Mouse (Mus musculus): ENCODE measurements around the gene Unc119b.
A peak's percentile ranks its signal among the peaks of the same experiment; 100 is the strongest.
"Not testable (repeated sequence)": the region's sequence is repeated elsewhere in the genome, so short reads cannot be mapped to it uniquely, and the experiment has no call there.

Gene Unc119b

GRCm38 (mm10) chr5:115133358-115134066 lies 1.3 kb downstream of the Unc119b start:
- no peak for DNase-seq (ENCODE audit: low spot score)

GRCm38 (mm10) chr5:115132465-115132864 lies 2.3 kb downstream of the Unc119b start:
- DNase-seq (ENCODE audit: low spot score): no peak

DNA sequence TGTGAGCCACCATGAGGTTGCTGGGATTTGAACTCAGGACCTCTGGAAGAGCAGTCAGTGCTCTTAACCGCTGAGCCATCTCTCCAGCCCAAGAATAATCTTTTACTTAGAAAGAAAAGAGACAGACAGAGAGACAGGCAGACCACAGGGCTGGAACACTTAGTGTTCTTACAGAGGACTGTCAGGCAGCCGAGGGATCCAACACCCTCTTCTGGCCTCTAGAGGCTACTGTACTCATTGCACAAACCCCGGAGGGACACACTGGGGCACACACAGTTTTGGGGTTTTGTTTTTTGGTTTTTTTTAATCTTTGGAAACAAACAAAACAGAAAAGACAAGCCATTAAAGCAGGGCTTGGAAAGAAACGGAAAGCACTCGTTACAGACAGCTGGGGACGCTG lies 5.4 kb downstream of the Unc119b start:
- no peak for DNase-seq (ENCODE audit: low spot score)

GRCm38 (mm10) chr5:115127421-115128179 lies 7.2 kb downstream of the Unc119b start:
- DNase-seq (ENCODE audit: low spot score): no peak

GRCm38 (mm10) chr5:115126578-115127312 lies 8.0 kb downstream of the Unc119b start:
- no peak for DNase-seq (ENCODE audit: low spot score)

DNA sequence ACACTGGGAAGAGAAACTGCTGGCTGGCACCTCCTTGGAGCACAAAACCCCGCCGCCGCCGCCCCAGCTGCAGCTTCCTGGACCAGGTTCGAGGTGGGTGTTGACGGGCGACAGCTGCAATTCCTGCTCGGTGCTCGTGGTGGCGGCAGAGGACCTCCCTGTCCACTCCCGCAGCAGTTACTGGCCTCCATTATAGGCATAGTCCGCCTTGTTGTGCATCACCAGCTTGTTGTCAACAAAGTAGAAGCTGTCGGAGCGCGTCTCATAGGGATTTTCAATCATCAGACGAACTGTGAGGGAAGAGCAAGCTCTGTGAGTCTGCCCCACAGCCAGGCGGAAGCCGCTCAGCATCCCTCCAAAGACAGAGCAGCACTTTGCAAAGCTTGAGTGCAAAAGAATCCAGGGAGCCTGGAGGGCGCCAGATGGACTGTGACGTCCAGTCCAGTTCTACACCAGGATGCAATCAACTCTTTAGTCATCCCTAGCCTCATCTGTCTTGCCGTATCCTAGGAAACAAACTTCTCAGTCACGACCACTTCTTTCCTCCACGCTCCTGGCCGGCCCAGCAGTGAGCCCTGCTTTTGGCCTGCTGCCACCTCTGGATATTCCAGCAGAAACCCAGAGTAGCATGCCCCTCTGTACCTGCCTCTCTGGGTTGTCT lies 9.4 kb downstream of the Unc119b start:
- DNase-seq (ENCODE audit: low spot score): peak; percentile 89

GRCm38 (mm10) chr5:115124690-115125089 lies 10.1 kb downstream of the Unc119b start:
- DNase-seq (ENCODE audit: low spot score): no peak

GRCm38 (mm10) chr5:115120978-115121377 lies 13.8 kb downstream of the Unc119b start:
- no peak for DNase-seq (ENCODE audit: low spot score)

DNA sequence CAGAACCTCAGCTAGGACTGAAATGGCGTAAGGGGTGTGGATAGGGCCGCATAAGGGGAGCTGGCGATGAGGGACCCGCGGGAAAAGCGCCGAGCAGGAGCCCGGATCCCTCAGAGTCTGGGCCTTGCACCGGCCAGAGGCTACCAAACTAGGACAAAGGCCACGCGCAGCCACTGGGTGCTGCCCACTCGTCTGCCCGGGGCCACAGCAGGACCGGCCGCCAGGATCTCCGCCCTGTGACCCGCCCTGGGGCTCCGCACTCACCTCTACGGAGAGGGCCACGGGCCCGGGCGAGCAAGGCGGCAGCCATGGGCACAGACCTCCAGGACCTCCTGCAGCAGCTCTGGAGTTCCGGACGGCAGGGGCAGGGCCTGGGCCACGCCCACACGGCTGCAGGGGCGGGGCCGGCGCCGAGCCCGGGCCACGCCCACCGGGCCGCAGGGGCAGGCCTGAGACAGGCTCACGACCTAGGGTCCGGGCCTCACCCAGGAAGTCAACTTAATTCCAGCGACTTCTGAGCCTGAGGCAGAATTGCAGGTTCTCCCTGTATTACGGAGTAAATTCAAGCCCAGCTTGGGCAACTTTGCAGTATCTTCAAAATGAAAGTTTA lies 15.7 kb downstream of the Unc119b start, which contains the start of gene Acads:
Gene Acads, minus strand, starts transcription at position 386 of the 610 bp plus-strand sequence.
- peak; percentile 81 for DNase-seq (ENCODE audit: low spot score)

DNA sequence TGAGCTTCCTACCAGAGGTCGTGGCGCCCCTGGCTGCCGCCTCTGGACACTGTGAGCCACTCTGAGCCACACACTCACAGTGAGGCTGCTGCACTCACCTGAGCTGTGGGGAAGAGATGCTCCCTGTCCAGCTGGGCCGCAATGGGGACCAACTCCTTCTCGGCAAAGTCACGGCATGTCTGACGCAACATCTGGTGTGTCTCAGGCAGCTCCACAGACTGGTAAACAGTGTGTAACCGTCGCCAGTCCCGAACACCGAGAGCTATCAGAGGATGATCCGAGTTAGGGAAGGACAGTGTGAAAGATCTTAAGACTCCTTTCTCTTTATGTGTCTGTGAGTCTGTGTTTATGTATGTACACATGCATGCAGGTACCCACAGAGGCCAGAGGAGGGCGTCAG lies 17.3 kb downstream of the Unc119b start:
- DNase-seq (ENCODE audit: low spot score): no peak

GRCm38 (mm10) chr5:115116426-115116825 lies 18.3 kb downstream of the Unc119b start:
- no peak for DNase-seq (ENCODE audit: low spot score)

- DNase-seq (ENCODE audit: low spot score): no peak
These were observed 20.3 kb downstream of the Unc119b start for GRCm38 (mm10) chr5:115114501-115114900.

DNA sequence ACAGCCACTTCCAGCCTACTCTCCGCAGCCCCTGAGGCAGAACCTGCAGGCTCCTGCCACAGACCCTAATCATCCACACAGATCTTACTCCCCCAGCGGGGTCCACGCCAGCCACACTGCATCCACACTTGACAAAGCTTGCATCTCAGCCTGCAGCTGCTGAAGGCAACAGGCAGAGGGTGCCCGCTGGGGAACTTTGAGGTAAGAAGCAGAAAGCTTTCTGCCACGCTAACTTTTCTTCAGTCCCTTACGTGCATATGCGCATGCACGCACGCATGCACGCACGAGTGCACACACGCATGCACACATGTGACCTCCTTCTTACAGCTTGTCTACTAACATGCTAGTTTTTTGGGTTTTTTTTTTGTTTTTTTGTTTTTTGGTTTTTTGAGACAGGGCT lies 21.5 kb downstream of the Unc119b start:
- DNase-seq (ENCODE audit: low spot score): no peak

- DNase-seq (ENCODE audit: low spot score): no peak
These were observed 23.6 kb downstream of the Unc119b start for GRCm38 (mm10) chr5:115111156-115111555.

DNA sequence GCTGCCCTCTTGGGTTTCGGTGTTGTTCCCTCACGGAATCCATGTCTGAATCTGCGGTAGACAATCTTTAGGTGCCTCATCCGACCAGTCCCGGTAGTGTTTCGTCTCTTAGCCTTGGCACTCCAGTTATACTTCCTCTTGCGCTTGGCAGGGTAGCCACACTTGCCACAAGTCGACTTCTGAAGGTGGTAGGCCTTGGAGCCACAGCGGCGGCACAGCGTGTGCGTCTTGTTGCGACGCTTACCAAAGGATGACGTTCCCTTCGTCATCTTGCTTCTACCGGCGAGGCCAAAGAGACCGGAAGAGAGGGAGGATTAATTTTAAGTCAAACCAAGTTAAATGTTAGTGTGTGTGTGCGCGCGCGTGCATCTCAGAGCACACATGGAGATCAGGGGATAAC lies 31.5 kb downstream of the Unc119b start:
- DNase-seq (ENCODE audit: low spot score): not testable (repeated sequence)

DNA sequence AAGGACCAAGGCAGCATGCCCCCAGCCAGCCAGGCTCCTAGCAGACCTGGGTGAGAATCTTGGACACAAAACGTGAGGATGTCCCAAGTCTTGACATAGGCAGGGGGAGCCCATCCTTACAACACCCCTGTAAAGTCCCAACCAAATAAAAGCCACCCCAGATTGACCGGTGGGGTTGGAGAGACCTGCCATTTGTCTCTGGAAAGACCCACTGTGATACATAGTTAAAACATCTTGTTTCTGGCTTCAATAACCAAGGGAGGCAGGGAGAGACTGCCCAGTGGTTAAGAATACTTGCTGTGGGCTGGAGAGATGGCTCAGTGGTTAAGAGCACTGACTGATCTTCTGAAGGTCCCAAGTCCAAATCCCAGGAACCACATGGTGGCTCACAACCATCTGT lies 32.5 kb downstream of the Unc119b start:
- no peak for DNase-seq (ENCODE audit: low spot score)

- no peak for DNase-seq (ENCODE audit: low spot score)
These were observed 34.3 kb downstream of the Unc119b start for GRCm38 (mm10) chr5:115100473-115100872.

- no peak for DNase-seq (ENCODE audit: low spot score)
These were observed 34.8 kb downstream of the Unc119b start for GRCm38 (mm10) chr5:115099991-115100390.

DNA sequence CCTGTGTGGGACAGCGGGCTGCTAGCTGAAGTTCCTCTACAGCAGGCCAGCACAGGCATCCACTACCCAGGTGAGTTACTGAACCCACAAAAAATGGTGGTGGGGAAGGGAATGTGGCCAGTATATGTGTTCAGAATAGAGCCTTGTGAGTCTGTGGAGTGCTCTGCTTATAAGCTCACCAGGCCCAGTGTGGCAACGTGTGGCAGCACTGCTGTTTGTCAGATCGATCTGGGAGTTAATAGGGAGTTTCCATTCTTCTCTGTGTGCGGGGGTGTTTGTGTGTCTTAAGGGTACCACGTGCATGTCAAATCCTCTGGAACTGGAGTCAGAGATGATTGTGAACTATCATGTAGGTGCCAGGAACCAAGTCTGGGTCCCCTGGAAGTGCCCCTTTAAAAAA lies 35.2 kb downstream of the Unc119b start:
- DNase-seq (ENCODE audit: low spot score): no peak

- DNase-seq (ENCODE audit: low spot score): no peak
These were observed 36.6 kb downstream of the Unc119b start, which contains the start of gene Gm10401 for GRCm38 (mm10) chr5:115098195-115098594. Gene Gm10401 (minus strand): TSS chr5:115098295.

GRCm38 (mm10) chr5:115091776-115092175 lies 43.0 kb downstream of the Unc119b start:
- no peak for DNase-seq (ENCODE audit: low spot score)

GRCm38 (mm10) chr5:115091015-115091414 lies 43.8 kb downstream of the Unc119b start:
- DNase-seq (ENCODE audit: low spot score): no peak

Measured in layer of hippocampus, adult 11-12 months (tissue).